7 mouse cellular contexts compared by ENCODE assay signal in the genomic region with DNA sequence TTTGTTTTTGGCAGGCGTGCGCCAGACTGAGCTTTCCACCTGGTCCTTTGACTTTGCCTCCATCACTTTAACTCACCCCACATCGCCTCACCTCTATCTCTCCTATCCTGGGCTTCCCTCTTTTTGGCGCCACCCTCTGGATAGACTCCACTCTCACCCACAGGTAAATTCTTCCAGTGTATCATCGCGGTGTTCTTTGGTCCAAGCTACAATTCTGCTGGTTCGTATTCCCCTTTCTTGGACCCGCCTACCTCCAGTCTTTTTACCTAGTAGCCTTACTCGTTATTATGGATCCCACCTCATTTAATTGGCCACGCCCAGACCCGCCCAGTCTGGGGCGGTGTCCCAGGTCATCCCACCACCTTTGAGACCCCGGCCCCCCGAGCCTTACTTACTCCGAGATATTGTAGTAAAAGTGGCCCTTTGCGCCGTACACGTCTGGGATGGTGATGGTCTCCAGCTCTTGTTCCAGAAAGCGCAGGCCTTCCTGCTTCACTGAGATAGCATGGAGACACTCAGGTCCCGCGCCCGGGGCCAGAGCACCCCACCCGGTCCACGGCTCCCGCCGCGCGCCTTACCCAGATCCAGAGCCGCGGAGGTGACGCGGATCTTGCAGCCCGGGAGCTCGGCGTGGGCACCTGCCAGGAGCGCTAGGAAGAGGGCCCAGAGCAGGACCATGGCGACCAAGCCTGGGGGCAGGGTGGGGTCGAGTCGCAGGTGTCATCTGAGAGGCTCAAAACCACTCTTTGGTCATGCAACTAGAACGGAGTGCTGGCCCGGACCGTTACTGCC. TPM values are rescaled to one million over a fixed set of nuclear protein-coding genes. Genes with fewer than 3 reads are reported as not detected.
DNase-seq lines count a peak whose midpoint lies in the region; ATAC-seq lines count a peak whose summit lies in the region.

No protein-coding gene starts in this region.

- ATAC-seq in hindbrain, embryonic 12.5 days (ENCODE audit: low FRiP score) = peak; percentile 49; the same call in 1 of the 2 replicates

- no peak overlapping the region for H3K27ac ChIP-seq in hindbrain, embryonic 12.5 days
- peak overlapping the region; percentile 85 for H3K27ac ChIP-seq in macrophage

- H3K27me3 ChIP-seq in hindbrain, embryonic 12.5 days = peaks cover 34% of the 10 kb centered on the region

- no peaks in the 10 kb centered on the region for H3K36me3 ChIP-seq in hindbrain, embryonic 12.5 days
- peaks cover 36% of the 10 kb centered on the region for H3K36me3 ChIP-seq in macrophage (ENCODE audit: inconsistent target)

- peaks cover 11% of the 10 kb centered on the region for H3K79me2 ChIP-seq in macrophage (ENCODE audit: inconsistent target)

- H3K4me1 ChIP-seq in hindbrain, embryonic 12.5 days = peaks cover 21% of the 10 kb centered on the region

- WGBS in hindbrain, embryonic 12.5 days = 1% methylated on average over 42 of the region's 42 CpGs
- 3% methylated on average over 40 of the region's 42 CpGs for WGBS in macrophage (ENCODE audit: missing documents)

- H3K4me2 ChIP-seq in hindbrain, embryonic 12.5 days (replicated peaks) = peak overlapping the region; percentile 90

- peak; percentile 18 for DNase-seq in retina, embryonic 14.5 days (ENCODE audit: low spot score)
- no peak for DNase-seq in retina, postnatal 1 day
- peak; percentile 42 for DNase-seq in embryo, embryonic 9.5 days (ENCODE audit: extremely low spot score)
- no peak for DNase-seq in ovary, postnatal 14 days (ENCODE audit: low spot score)
- no peak for DNase-seq in gastrocnemius, postnatal 25 days

- peak overlapping the region; percentile 52 for H3K9ac ChIP-seq in hindbrain, embryonic 12.5 days

- no peaks in the 10 kb centered on the region for H3K9me3 ChIP-seq in hindbrain, embryonic 12.5 days (replicated peaks)

- H3K4me3 ChIP-seq in hindbrain, embryonic 12.5 days = peak overlapping the region; percentile 42
- H3K4me3 ChIP-seq in macrophage (ENCODE audit: inconsistent target) = peak overlapping the region; percentile 73

RNA-seq across cellular contexts. Expression of gene Pltp, which starts 1.0 kb away (rescaled TPM):
- polyA plus RNA-seq in hindbrain, embryonic 12.5 days (2016; fragmentation: Nextera tagmentation; extraction: Ambion mirVana) = 77.3 and 78.5 TPM in 2 replicates
- total RNA-seq in macrophage (2018; cell fraction: chromatin; rRNA removed) = 100 to 1,000 TPM; 103 to 546 (median 287) TPM
- 1,000 to 10,000 TPM in 3 of 26 experiments, 100 to 1,000 TPM in 23; 293 to 1,067 (median 626) TPM for total RNA-seq in macrophage (2018; cell fraction: cytosol; rRNA removed)
- 1,000 to 10,000 TPM in 1 of 26 experiments, 100 to 1,000 TPM in 25; 381 to 1,006 (median 769) TPM for total RNA-seq in macrophage (2018; cell fraction: nucleus; rRNA removed)
- 538 to 865 TPM (median 584 TPM) in 3 replicates for polyA plus RNA-seq in macrophage (2018)
- total RNA-seq in gastrocnemius, postnatal 25 days (2021) = 10 to 100 TPM; 14.8 to 18.6 TPM

RNA-seq across cellular contexts. Expression of gene Pcif1, which starts 22.6 kb away (rescaled TPM):
- 85.2 and 87.6 TPM in 2 replicates for polyA plus RNA-seq in hindbrain, embryonic 12.5 days (2016; fragmentation: Nextera tagmentation; extraction: Ambion mirVana)
- total RNA-seq in macrophage (2018; cell fraction: chromatin; rRNA removed) = 10 to 100 TPM; 27.5 to 75.8 (median 51.5) TPM
- 10 to 100 TPM; 18.5 to 35.7 (median 25.1) TPM for total RNA-seq in macrophage (2018; cell fraction: cytosol; rRNA removed)
- 10 to 100 TPM; 21.4 to 47.0 (median 31.9) TPM for total RNA-seq in macrophage (2018; cell fraction: nucleus; rRNA removed)
- 14.5 to 26.1 TPM (median 19.1 TPM) in 3 replicates for polyA plus RNA-seq in macrophage (2018)
- total RNA-seq in gastrocnemius, postnatal 25 days (2021) = 10 to 100 TPM; 21.0 to 25.8 TPM

RNA-seq across cellular contexts. Expression of gene Neurl2, which starts 23.2 kb away (rescaled TPM):
- 5.5 and 6.1 TPM in 2 replicates for polyA plus RNA-seq in hindbrain, embryonic 12.5 days (2016; fragmentation: Nextera tagmentation; extraction: Ambion mirVana)
- 100 to 1,000 TPM in 1 of 26 experiments, 10 to 100 TPM in 25; 16.9 to 102 (median 59.3) TPM for total RNA-seq in macrophage (2018; cell fraction: chromatin; rRNA removed)
- total RNA-seq in macrophage (2018; cell fraction: cytosol; rRNA removed) = 10 to 100 TPM in 11 of 26 experiments, 1 to 10 TPM in 15; 4.2 to 22.3 (median 8.9) TPM
- 10 to 100 TPM; 11.4 to 90.2 (median 33.1) TPM for total RNA-seq in macrophage (2018; cell fraction: nucleus; rRNA removed)
- 3.9 to 17.8 TPM (median 7.7 TPM) in 3 replicates for polyA plus RNA-seq in macrophage (2018)
- total RNA-seq in gastrocnemius, postnatal 25 days (2021) = 10 to 100 TPM; 28.9 to 35.0 TPM

RNA-seq across cellular contexts. Expression of gene Ctsa, which starts 23.8 kb away (rescaled TPM):
- 108 and 112 TPM in 2 replicates for polyA plus RNA-seq in hindbrain, embryonic 12.5 days (2016; fragmentation: Nextera tagmentation; extraction: Ambion mirVana)
- total RNA-seq in macrophage (2018; cell fraction: chromatin; rRNA removed) = 1,000 to 10,000 TPM in 5 of 26 experiments, 100 to 1,000 TPM in 21; 231 to 1,612 (median 642) TPM
- total RNA-seq in macrophage (2018; cell fraction: cytosol; rRNA removed) = 1,000 to 10,000 TPM in 19 of 26 experiments, 100 to 1,000 TPM in 7; 818 to 1,776 (median 1,127) TPM
- 1,000 to 10,000 TPM in 20 of 26 experiments, 100 to 1,000 TPM in 6; 377 to 1,961 (median 1,176) TPM for total RNA-seq in macrophage (2018; cell fraction: nucleus; rRNA removed)
- polyA plus RNA-seq in macrophage (2018) = 1,416 to 1,739 TPM (median 1,652 TPM) in 3 replicates
- total RNA-seq in gastrocnemius, postnatal 25 days (2021) = 10 to 100 TPM; 42.9 to 49.2 TPM

RNA-seq across cellular contexts. Expression of gene Spata25, which starts 28.2 kb away (rescaled TPM):
- not detected in 2 replicates for polyA plus RNA-seq in hindbrain, embryonic 12.5 days (2016; fragmentation: Nextera tagmentation; extraction: Ambion mirVana)
- 100 to 1,000 TPM in 3 of 26 experiments, 10 to 100 TPM in 23; 11.3 to 125 (median 43.8) TPM for total RNA-seq in macrophage (2018; cell fraction: chromatin; rRNA removed)
- total RNA-seq in macrophage (2018; cell fraction: cytosol; rRNA removed) = 1 to 10 TPM in 4 of 26 experiments, under 1 TPM in 17, not detected in 5; 0.17 to 2.9 (median 0.62) TPM
- 10 to 100 TPM in 14 of 26 experiments, 1 to 10 TPM in 12; 2.0 to 75.9 (median 11.1) TPM for total RNA-seq in macrophage (2018; cell fraction: nucleus; rRNA removed)
- polyA plus RNA-seq in macrophage (2018) = 0.80 TPM in 1 of 3 replicates, not detected in the others
- not detected for total RNA-seq in gastrocnemius, postnatal 25 days (2021)

Comparison
In these comparisons a context has a peak if more than half of its experiments do, and no peak if none do; other contexts are left out.
1. DNase-seq: peak in retina, embryonic 14.5 days (single experiment) and embryo, embryonic 9.5 days (single experiment); none in retina, postnatal 1 day (single experiment), ovary, postnatal 14 days (single experiment) and gastrocnemius, postnatal 25 days (single experiment).